Mouse (Mus musculus): Measurements from ENCODE around the gene 2410131K14Rik. TPM values are rescaled to one million over a fixed set of nuclear protein-coding genes. Genes with fewer than 3 reads are reported as not detected.

The 2410131K14Rik gene
- total RNA-seq, 2 experiments from 2014 or later, result 0.92 to 2.1 TPM

GRCm38 (mm10) chr5:118299720-118300400, 54.8 kb downstream of the 2410131K14Rik start:
- no peak for ATAC-seq (replicated peaks; ENCODE audit: low FRiP score, low TSS enrichment, poor library complexity, severe bottlenecking)

DNA sequence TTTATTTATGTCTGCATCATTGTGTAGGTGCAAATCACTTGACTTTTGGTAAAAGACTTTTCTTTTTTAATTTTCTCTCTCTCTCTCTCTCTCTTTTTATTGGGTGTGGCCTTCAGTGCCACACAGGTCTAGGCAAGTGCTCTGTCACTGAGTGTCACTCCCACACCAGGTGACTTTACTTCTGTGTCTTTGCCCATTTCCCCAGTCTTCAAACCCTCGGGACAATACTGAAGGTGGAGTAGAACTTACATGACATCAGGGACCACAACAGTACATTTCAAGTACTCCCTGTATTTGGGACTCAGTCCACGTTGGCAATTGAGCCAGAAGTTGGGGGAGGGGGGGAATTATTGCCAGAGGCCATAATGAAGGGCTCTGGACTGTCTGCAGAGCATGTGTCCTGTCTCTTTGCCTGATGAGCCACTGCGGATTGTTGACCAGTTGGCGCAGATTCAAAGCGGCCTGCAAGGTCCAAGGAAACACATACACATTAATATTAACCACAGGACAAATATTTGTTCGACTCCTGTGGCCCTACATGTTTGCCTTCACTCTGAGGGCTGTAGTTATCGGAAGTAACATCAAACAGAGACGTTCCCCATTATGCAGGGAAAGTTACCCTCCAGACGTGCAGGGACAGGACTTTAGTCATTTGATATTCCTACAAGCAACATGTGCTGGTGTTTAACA, 57.6 kb downstream of the 2410131K14Rik start:
- ATAC-seq (replicated peaks; ENCODE audit: low FRiP score, low TSS enrichment, poor library complexity, severe bottlenecking), result no peak

DNA sequence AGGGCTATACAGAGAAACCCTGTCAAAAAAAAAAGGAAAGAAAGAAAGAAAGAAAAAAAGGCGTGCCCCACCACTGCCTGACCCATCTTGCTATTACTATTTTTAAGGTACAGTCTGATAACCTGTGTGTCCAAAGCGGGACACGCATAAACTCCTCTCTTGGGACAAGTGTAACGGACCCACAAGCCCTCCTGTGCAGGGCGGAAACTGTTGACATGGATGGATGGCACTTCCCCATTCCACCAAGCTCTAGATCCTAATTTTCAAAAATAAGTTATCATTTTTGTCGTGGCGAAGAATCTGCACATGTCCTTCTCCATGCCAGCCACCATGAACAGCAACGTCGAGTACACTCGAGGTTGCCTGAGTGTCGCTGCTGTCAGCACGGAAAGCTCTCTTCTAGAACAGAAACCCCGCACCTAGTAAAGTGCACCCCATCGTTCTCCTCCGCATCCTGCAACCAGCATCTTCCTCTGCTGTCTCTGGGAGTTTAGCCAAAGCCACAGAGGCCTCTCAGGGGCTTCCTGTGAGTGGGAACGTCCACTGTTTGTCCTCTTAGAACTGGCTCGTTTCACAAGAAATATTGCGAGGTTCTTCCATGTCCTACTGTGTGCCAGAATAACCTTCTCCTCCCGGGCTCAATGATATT, 60.1 kb downstream of the 2410131K14Rik start:
- ATAC-seq (replicated peaks; ENCODE audit: low FRiP score, low TSS enrichment, poor library complexity, severe bottlenecking), result no peak

GRCm38 (mm10) chr5:118310389-118310788, 65.4 kb downstream of the 2410131K14Rik start:
- no peak for ATAC-seq (replicated peaks; ENCODE audit: low FRiP score, low TSS enrichment, poor library complexity, severe bottlenecking)

DNA sequence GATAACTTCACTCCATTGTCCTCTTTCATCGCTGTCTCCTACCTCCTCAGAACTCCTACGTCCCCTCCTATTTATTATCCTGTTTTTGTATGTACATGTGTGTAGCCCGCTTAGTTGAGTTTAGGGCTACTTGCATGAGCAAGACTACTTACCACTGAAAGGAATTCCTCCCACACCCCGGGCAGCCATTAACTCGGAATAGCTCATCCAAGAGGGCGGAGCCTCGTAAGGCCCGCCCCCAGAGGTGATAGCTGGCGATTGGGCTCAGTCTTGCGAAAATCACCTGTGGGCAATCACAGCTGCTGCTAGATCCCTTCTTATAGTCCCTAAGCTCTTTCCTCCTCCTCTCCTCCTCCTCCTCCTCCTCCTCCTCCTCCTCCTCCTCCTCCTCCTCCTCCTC, 66.2 kb downstream of the 2410131K14Rik start:
- ATAC-seq (replicated peaks; ENCODE audit: low FRiP score, low TSS enrichment, poor library complexity, severe bottlenecking), result no peak

GRCm38 (mm10) chr5:118313766-118314165, 68.7 kb downstream of the 2410131K14Rik start:
- ATAC-seq (replicated peaks; ENCODE audit: low FRiP score, low TSS enrichment, poor library complexity, severe bottlenecking), result no peak

Other genes starting within 250 kb of the 2410131K14Rik start
- not detected in 2 replicates for gene Tesc, start 217.5 kb upstream of the 2410131K14Rik start, total RNA-seq (2014; fragmentation: Nextera tagmentation)
- gene Tesc, start 217.5 kb upstream of the 2410131K14Rik start, total RNA-seq (2017), result not detected in 2 replicates
- gene Fbxw8, start 89.8 kb upstream of the 2410131K14Rik start, total RNA-seq (2014; fragmentation: Nextera tagmentation), result 18.1 and 25.3 TPM in 2 replicates
- 12.9 and 23.8 TPM in 2 replicates for gene Fbxw8, start 89.8 kb upstream of the 2410131K14Rik start, total RNA-seq (2017)
- gene Hrk, start 80.6 kb upstream of the 2410131K14Rik start, total RNA-seq (2014; fragmentation: Nextera tagmentation), result not detected in 2 replicates
- not detected in 2 replicates for gene Hrk, start 80.6 kb upstream of the 2410131K14Rik start, total RNA-seq (2017)
- not detected in 2 replicates for gene Rnft2, start 111 bp upstream of the 2410131K14Rik start, total RNA-seq (2014; fragmentation: Nextera tagmentation)
- gene Rnft2, start 111 bp upstream of the 2410131K14Rik start, total RNA-seq (2017), result not detected in 2 replicates